Mouse (Mus musculus): ENCODE results near the gene Mpc2.

Mpc2 gene

DNA sequence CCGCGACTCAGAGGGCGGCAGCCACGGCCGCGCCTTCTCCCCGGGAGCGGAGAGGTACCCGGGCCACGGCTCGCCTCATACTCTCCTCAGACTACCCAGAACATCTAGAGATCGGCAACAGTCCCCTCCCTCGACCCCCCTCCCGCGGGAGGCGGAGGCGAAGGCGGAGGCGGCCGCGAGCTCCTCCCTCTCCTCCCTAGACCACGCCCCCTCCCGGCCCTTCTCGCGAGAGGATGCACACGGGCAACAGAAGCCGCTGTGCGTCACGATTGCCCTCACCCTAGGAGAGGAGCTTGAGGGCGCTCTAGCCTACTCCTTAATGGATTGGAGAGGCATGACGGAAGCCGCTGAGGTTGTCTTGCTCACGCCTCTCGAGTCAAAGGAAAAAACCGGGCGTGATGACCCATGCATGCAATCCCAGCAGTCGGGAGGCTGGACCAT, at the start of gene Mpc2, which contains the start of gene Dcaf6:
TSS of gene Mpc2 (plus strand) at position 278 of the 441 bp plus-strand sequence.
TSS of gene Dcaf6 (minus strand) at position 116 of the 441 bp plus-strand sequence.
- in situ Hi-C loops (cut with MboI; ENCODE audit: low sequenced_read_pairs) = no loop called here

DNA sequence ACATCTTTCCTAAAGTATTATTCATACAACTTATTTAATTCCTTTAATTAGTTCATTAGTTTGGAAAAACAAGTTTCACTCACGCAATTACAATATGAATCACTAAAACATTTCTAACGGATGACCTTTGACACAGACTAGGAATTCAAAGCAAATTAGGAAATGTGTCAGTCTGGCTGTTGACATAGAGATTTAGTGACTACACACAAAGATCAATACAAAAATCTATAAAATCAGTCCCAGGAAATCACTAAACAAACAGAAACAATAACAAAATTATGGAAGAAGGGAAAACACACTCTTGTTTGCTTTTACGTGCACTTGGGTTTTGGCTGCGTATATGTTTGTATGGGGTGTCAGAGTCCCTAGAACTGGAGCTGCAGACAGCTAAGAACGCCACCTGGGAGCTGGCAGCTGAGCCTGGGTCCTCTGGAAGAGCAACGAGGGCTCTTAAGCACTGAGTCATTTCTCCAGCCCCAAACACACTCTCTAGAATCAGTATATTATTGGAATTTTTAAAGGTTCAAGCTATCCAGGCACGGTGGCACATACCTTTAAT, 39.0 kb upstream of the Mpc2 start:
- in situ Hi-C loops (cut with MboI; ENCODE audit: low sequenced_read_pairs) = no loop called here

DNA sequence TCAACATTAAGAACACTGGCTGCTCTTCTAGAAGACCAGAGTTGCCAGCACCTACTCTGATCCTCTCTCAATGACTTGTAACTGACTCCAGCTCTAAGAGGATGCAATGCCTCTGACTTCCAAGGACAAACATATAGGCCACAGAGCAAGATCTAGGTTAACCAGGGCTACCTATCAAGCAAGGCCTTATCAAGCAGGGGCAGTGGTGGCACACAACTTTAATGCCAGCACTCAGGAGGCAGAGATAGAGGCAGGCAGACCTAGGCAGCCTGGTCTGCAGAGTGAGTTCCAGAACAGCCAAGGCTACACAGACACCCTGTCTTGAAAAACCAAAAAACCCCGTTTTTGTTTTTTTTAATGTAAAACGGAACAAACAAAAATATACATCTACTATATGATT, 34.2 kb upstream of the Mpc2 start:
- in situ Hi-C loops (cut with MboI; ENCODE audit: low sequenced_read_pairs) = no loop called here

DNA sequence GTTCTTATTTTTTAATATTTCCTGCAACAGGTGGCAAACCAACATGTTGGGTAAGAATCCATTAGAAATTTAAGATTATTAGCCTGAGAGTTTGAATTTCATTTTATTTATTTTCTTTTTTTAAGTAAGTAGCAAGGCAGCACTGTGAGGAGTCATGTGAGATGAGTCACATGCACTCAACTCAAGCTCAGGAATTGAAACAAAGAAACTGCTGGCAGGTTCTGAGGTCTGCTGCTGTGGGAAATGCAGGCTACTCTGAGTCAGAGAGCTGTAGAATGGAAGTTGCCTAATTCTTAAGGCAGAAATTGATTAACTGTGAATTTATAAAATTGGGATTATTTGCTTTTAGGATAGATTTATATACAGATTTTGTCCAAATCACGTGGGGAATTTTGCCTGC, 27.6 kb upstream of the Mpc2 start:
- in situ Hi-C loops (cut with MboI; ENCODE audit: low sequenced_read_pairs) = no loop called here

DNA sequence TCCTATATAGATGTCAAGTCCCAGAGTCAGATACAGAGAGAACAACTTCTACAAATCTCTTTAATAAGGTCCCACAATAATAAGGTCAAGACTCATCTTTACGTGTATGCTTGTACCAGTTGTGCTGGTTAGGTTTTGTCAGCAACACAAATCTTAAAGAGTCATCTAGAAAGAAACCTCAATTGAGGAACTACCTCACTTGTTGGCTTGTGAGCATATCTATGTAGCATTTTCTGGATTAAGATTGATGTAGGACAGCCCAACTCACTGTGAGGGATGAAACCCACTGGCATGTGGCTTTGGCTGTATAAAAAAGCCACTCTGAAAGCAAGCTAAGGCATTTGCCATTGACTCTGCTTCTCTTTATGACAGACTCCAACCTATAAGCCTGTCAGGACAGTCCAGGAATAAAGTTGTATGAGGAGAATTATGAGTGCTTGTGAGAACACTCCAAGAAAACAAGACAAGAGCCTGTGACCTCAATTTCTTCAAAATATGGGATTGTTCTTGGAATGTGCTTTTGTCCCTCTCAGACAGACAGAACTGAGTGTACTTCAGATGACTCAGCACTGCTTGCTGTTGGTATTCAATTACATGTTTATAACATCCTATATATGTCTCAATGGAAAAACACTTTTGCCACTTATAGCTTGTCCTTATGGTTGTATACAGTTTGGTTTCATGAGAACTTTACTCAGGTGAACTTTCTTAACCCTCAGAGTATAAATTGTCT, 22.0 kb upstream of the Mpc2 start:
- in situ Hi-C loops (cut with MboI; ENCODE audit: low sequenced_read_pairs) = no loop called here

DNA sequence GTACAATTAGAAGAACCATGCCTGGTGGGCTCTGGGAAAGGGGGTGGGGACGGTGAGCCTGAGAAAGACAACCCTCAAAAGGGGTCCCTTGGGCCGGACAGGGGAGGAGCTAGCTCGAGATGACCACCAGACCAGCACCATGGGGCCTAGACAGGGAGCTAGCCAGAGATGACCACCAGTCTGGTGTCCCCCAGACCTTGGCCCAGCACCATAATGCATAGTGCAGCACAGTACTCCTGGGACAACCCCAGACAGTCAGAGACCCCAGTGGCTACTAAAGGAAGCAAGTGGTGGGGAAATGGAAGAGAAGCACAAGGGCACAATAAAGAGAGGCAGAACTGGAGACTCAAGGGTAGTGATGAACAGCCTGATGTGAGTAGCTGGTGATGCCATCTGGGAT, 19.6 kb upstream of the Mpc2 start:
- in situ Hi-C loops (cut with MboI; ENCODE audit: low sequenced_read_pairs) = no loop called here

DNA sequence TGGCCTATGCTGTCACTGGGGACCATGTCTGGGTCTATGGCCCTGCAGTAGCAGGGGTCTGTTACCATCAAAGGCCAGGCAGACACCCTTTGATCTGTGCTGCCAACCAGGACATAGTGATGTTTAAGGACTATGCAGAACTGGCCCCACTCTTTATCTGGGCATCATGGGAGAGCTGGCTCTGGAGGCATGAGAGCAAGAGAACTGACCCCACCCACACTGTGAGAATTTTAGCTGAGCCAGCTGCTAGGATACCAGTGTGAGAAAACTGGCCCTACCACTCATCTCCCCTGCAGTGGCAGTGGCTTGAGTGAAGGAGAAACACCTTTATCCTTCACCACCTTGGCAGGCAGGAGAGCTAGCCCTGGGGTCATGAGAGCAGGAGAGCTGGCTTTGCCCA, 19.2 kb upstream of the Mpc2 start:
- in situ Hi-C loops (cut with MboI; ENCODE audit: low sequenced_read_pairs) = no loop called here

DNA sequence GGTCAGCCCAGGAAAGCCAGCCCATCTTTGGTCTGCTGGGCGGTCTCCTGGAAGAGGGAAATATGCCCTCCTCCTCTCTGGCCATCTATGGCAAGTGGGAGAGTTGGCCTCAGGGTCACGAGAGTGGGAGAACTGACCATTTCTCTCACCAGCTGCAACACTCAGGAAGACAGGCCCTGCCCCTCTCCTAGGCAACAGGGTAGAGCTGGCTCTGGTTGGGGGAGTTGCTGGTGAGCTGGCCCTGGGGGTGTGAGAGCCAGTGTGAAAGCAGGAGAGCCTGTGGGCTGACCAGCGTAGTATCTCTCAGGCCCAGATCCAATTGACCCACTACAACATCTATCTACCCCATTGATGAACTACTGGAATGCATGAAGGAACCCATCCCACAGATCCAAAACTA, 18.7 kb upstream of the Mpc2 start:
- in situ Hi-C loops (cut with MboI; ENCODE audit: low sequenced_read_pairs) = no loop called here

DNA sequence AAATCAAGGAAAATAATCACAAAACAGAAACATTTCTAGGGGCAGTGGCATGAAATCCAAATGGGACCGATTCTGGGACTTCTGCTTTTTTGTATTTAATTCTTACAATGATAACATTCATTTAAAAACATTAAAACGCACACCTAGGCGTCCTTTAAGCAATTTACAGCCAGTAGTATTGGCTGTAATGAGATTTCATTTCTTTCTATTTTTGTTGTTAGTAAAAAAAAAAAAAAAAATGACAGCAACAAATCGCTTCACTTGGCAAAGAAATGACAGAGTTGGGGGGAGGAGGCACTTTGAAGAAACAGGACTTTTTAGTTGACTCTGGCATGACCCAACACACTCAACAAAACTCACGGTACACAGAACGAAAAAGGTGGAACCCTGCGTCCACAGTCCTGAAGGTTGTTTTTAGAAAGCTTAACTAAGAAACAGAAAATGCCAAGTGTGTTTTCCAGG, 1.4 kb upstream of the Mpc2 start:
- in situ Hi-C loops (cut with MboI; ENCODE audit: low sequenced_read_pairs) = no loop called here

DNA sequence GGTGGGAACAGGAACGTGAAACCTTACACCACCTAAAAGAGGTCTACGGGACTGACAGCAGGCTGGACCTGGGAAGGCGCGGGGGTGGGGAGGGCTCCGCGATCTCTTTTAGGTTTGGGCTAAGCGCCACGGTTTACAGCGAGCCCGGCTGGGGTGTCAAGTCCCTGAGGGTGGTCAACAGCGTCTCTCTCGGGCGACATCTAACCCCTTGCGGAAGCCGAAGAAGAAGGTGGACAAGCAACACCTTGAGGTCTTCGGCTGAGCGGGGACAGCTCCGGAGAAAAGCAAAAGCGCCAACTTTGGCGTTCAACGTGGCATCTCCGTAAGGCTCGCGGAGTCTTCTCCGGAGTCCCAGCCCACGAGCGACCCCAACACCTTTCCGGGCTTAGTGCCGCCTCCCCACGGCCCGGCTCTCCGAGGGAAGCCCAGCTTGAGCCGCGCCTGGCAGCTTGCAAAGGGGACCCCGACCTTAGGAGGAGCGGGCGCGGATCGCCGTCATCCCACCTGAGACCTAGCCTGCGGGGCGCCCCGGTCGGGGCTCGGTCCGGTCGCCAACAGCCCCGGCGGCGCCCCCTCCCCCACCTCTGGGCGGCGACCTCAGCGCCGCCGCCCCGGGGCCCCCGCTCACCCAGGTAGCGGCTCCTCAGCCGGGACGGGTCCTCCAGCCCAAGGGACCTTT, 795 bp upstream of the Mpc2 start:
- in situ Hi-C loops (cut with MboI; ENCODE audit: low sequenced_read_pairs) = no loop called here

DNA sequence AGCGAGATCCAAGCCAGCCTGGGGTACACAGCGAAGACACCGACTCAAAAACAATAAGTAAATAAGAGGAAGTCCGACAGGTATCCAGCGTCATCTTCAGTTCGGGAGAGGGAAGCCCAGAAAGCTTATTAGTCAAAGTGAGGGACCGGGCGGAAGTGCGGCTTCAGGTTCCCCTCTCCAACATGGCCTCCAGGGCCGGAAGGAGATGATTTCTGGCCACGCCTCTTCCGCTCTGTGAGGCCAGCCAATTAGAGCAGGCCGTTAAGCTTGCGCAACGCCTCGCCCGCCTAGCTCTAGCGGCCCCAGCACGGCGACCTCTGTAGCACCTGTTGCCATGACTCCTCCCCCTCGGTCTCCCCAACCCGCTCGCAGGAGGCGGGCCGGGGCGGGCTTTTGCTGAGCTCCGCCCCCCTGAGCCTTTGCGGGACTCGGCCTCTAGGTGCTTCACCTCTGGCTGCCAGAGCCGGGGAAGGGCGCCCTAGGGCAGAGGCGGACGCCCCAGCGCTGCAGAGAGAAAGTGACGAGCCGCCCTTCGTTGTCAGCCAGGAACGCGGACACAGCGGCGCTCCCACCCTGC, 452 bp downstream of the Mpc2 start:
- in situ Hi-C loops (cut with MboI; ENCODE audit: low sequenced_read_pairs) = no loop called here

DNA sequence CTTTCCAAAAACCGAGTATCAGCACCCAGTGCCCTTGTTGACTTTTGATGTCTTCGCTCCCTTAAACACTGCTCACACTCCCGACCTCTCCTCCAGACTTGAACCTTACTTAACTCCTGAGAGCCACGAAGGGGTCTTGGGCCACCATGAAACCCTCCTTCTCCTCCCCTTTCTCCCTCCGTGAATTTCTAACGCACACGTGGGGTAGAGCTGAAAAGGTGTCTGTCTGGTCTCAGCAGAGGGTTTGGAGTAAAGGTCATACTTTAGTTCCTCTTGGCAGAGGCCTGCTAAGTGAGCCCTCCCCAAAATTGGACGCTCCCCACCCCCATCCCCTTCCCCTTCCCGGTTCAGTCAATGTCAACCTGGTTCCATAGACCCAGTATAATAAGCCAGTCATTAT, 1.2 kb downstream of the Mpc2 start:
- in situ Hi-C loops (cut with MboI; ENCODE audit: low sequenced_read_pairs) = no loop called here

DNA sequence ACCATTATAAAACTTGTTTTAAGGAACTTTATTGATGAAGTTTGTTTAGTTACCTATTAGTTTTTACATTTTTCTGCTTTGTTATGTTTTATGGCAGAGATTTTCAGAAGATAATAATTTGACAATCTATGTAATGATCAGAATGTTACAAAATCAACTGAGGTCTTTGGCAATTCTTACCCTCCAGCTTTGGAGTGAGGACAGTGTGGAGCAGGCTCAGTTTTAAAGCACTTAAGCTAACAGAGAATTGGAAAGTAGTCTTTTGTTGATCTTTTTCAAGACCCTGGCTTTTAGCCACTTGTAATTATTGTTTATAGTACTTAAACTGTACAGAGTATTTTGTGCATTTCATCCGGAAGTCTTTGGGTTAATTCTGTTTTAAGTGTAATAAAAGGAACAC, 2.4 kb downstream of the Mpc2 start:
- in situ Hi-C loops (cut with MboI; ENCODE audit: low sequenced_read_pairs) = no loop called here

DNA sequence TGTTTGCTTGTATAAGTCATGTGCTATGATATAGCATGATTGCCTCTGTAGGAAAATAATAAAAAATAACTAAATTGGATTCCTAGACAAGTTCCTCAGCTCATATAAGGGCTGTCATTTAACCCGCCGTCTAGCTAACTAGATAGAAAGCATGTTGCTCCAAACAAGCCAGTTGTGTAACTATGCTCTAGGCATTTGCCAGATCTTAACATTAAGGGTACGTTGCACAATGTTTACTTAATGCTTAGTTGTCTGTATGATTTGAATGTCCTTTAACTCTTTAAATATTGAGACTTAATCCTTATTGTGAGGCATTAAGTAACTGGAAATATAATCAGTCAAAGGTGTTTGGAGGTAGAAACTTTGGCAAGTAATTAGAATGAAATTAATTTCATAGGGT, 4.1 kb downstream of the Mpc2 start:
- in situ Hi-C loops (cut with MboI; ENCODE audit: low sequenced_read_pairs) = no loop called here

DNA sequence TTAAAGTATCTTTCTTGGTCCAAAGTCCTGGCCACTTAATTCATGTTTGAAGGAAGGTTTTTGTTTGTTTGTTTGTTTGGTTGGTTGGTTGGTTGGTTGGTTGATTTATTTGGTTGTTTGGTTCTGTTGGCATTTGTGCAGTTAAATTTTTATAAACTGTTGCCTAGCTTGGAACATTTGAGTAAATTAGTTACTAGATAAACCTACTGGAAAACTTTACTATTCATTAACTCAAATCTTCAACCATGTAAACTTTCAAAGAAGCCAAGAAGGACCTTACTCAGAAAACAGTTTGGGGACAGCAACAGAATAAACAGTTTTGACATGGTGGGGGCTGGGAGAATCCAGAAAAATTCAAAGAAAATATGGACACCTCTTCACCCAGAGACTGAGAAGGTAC, 8.5 kb downstream of the Mpc2 start:
- in situ Hi-C loops (cut with MboI; ENCODE audit: low sequenced_read_pairs) = no loop called here

DNA sequence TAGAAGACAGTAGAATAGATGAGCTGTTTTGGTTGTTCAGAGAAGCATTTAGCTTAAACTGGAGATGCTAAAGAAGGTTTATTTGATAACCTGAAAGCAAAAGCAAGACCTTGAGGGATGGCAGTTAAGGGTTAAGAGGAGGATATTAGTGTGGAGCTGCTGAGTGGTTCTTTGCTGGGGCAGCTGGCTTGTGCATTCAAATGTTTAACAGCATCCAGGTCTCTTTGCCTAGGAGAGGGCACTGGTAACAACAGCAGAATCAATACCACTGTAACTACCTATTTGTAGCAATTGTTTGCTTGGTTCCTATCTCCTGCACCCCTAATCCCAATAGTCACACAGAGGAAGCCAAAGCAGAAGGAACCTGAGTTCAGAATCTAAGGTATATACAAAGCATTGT, 9.3 kb downstream of the Mpc2 start:
- in situ Hi-C loops (cut with MboI; ENCODE audit: low sequenced_read_pairs) = no loop called here

DNA sequence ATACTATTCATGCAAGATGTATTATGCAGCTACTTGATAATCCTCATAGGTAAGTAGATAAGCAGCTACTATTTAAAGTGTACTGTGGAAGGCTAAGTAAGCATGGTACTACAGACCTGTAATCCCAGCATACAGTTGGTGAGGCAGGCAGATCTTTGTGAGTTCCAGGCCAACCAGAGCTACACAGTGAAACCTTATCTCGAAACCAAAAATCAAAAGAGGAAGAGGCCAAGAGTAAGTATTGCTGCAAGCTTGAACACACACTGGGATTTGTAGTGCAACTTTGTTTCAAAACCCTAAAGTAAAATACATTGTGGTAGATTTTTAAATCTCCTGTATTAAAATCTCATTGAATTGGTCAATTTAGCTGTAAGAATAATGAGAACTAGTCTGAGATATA, 11.1 kb downstream of the Mpc2 start:
- in situ Hi-C loops (cut with MboI; ENCODE audit: low sequenced_read_pairs) = no loop called here

DNA sequence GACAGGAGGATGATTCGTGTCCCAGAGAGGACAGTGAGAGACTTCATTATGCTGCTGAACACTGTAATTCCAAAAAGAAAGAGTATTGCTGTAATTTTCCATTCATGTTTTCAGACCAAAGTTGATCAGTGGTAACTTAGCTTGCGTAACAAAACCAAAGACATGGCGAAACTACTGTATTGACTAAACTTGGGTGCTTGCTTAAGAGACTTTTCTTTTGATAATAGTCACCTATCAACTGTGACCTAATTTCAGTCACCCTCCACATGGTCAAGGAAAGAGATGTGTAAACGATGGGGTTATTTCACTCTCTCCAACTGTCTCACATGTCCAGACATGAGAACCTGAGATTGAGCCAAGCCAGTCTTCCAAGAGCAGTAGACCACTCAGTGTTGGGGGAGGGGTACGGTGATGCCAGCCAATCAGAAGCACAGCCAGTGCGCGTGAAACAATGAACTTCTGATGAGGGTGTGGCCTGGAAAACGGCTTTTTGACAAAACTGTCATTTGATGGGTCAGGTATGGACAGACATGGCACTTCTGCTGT, 24.3 kb downstream of the Mpc2 start, which contains the start of gene Adcy10:
TSS of gene Adcy10 (plus strand) at position 496 of the 546 bp plus-strand sequence.
- in situ Hi-C loops (cut with MboI; ENCODE audit: low sequenced_read_pairs) = no loop called here

DNA sequence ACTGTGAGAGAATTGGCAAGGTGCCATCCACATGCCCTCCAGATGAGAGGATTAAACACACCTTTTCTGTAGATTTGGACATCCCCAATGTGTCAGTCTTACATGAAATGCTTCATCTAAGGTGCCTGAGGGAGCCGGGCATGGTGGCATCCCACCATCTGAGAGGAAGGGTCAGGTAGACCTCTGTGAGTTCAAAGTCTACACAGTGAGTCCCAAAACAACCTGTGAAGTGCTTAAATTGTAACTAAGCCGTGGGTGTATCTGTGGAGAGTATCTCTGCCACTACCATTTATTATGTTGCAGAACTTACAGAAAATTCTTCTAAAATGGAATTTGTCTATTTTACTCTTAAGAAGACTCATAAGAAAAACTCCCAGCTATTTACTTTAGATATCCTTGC, 25.7 kb downstream of the Mpc2 start:
- in situ Hi-C loops (cut with MboI; ENCODE audit: low sequenced_read_pairs) = no loop called here

DNA sequence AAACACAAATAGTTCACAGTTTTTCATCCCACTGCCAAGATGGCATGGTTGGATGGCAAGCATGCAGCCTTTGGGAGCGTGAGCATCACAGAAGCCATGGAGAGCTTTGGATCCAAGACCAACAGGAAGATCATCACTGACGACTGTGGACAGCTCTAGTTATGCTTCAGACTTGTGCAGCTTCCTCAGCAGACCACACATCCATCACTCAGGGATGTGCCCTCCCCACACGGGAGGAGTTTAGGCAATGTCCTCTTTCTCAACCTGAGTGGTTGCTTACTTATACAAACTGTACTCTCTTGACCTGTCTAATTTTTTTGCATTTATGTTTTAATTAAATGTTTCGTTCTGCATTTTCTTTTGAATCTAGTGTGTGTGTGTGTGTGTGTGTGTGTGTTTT, 28.8 kb downstream of the Mpc2 start:
- in situ Hi-C loops (cut with MboI; ENCODE audit: low sequenced_read_pairs) = no loop called here

DNA sequence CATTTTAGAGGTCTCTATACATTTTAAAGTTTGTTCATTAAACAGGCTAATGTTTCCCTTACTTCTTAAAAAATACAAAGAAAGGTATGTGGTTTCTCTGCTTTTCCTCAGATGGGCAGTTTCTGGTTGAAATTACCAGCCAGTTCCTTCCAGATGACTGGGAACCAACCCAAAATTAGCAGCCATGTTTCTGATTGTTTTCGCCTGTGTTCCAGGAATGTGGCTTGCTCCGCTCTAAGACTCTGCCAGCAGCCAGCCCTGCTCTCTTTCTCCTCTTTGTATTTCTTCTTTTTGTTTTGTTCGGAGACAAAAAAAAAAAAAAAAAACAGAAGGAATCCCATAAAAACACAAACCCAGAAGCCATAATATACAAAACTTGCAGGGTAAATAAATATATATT, 38.4 kb downstream of the Mpc2 start:
- in situ Hi-C loops (cut with MboI; ENCODE audit: low sequenced_read_pairs) = no loop called here
